Mouse (Mus musculus): Measurements from ENCODE around the gene Rtn4r. TPM values are rescaled to one million over a fixed set of nuclear protein-coding genes. Genes with fewer than 3 reads are reported as not detected.

Rtn4r gene
- polyA plus RNA-seq, 1 experiment from 2014 or later, result 21.9 TPM

Small RNA genes lying within 50 kb of the gene (microRNA-seq; reads per million reads assigned to microRNA genes)
- not detected for gene Mir6366

Other genes with a start within 250 kb of the Rtn4r start
- gene Gm20518, start 236.0 kb upstream of the Rtn4r start, polyA plus RNA-seq (2015; fragmentation: Nextera tagmentation; extraction: Ambion mirVana), result 0.23 and 0.67 TPM in 2 replicates
- gene Tssk1, start 233.4 kb upstream of the Rtn4r start, polyA plus RNA-seq (2015; fragmentation: Nextera tagmentation; extraction: Ambion mirVana), result 0.08 and 0.09 TPM in 2 replicates
- 99.8 and 99.9 TPM in 2 replicates for gene Dgcr2, start 229.1 kb upstream of the Rtn4r start, polyA plus RNA-seq (2015; fragmentation: Nextera tagmentation; extraction: Ambion mirVana)
- gene Tssk2, start 229.0 kb upstream of the Rtn4r start, polyA plus RNA-seq (2015; fragmentation: Nextera tagmentation; extraction: Ambion mirVana), result not detected in 2 replicates
- gene Ess2, start 216.3 kb upstream of the Rtn4r start, polyA plus RNA-seq (2015; fragmentation: Nextera tagmentation; extraction: Ambion mirVana), result 53.5 and 58.1 TPM in 2 replicates
- gene Gsc2, start 212.6 kb upstream of the Rtn4r start, polyA plus RNA-seq (2015; fragmentation: Nextera tagmentation; extraction: Ambion mirVana), result 0.19 TPM in 1 of 2 replicates, not detected in the other
- 139 and 145 TPM in 2 replicates for gene Slc25a1, start 199.4 kb upstream of the Rtn4r start, polyA plus RNA-seq (2015; fragmentation: Nextera tagmentation; extraction: Ambion mirVana)
- not detected in 2 replicates for gene Vpreb2, start 147.2 kb upstream of the Rtn4r start, polyA plus RNA-seq (2015; fragmentation: Nextera tagmentation; extraction: Ambion mirVana)
- gene Dgcr6, start 74.8 kb upstream of the Rtn4r start, polyA plus RNA-seq (2015; fragmentation: Nextera tagmentation; extraction: Ambion mirVana), result 167 and 169 TPM in 2 replicates
- 2.9 and 3.7 TPM in 2 replicates for gene Prodh, start 37.4 kb upstream of the Rtn4r start, polyA plus RNA-seq (2015; fragmentation: Nextera tagmentation; extraction: Ambion mirVana)
- 0.27 TPM in 1 of 2 replicates, not detected in the other for gene Ccdc188, start 90.2 kb downstream of the Rtn4r start, polyA plus RNA-seq (2015; fragmentation: Nextera tagmentation; extraction: Ambion mirVana)
- 17.9 and 18.9 TPM in 2 replicates for gene Zdhhc8, start 107.5 kb downstream of the Rtn4r start, polyA plus RNA-seq (2015; fragmentation: Nextera tagmentation; extraction: Ambion mirVana)
- 114 and 119 TPM in 2 replicates for gene Trmt2a, start 121.0 kb downstream of the Rtn4r start, polyA plus RNA-seq (2015; fragmentation: Nextera tagmentation; extraction: Ambion mirVana)
- 441 and 464 TPM in 2 replicates for gene Ranbp1, start 121.1 kb downstream of the Rtn4r start, polyA plus RNA-seq (2015; fragmentation: Nextera tagmentation; extraction: Ambion mirVana)
- 3.1 and 6.6 TPM in 2 replicates for gene Gm49776, start 130.7 kb downstream of the Rtn4r start, polyA plus RNA-seq (2015; fragmentation: Nextera tagmentation; extraction: Ambion mirVana)
- gene Dgcr8, start 161.6 kb downstream of the Rtn4r start, polyA plus RNA-seq (2015; fragmentation: Nextera tagmentation; extraction: Ambion mirVana), result 38.5 and 40.9 TPM in 2 replicates
- 76.5 and 78.1 TPM in 2 replicates for gene Tango2, start 220.5 kb downstream of the Rtn4r start, polyA plus RNA-seq (2015; fragmentation: Nextera tagmentation; extraction: Ambion mirVana)
- gene Arvcf, start 220.5 kb downstream of the Rtn4r start, polyA plus RNA-seq (2015; fragmentation: Nextera tagmentation; extraction: Ambion mirVana), result 63.3 and 72.0 TPM in 2 replicates

Data from forebrain, embryonic 15.5 days (tissue).